Mouse (Mus musculus) adrenal gland, postnatal 14 days (tissue): Measurements from ENCODE around the gene Rabac1. TPM values are rescaled to one million over a fixed set of nuclear protein-coding genes. Genes with fewer than 3 reads are reported as not detected.

ENCODE experiments used
- DNase-seq: peaks from one replicate; pipeline ENCODE4 v3.0.0; 2021; ENCODE audit warnings: mixed read lengths
- microRNA-seq, 2 experiments: library from miRNA; unstranded; fragments of <30 nt; microRNA quantifications; one replicate each; pipeline ENCODE4 v1.2.0; 2021
- total RNA-seq: library from RNA; stranded (reverse); gene quantifications from 2 replicates; pipeline ENCODE4 v1.2.3, GENCODE M21; 2021

The Rabac1 gene
- total RNA-seq, 1 experiment from 2014 or later, result 212 TPM

DNA sequence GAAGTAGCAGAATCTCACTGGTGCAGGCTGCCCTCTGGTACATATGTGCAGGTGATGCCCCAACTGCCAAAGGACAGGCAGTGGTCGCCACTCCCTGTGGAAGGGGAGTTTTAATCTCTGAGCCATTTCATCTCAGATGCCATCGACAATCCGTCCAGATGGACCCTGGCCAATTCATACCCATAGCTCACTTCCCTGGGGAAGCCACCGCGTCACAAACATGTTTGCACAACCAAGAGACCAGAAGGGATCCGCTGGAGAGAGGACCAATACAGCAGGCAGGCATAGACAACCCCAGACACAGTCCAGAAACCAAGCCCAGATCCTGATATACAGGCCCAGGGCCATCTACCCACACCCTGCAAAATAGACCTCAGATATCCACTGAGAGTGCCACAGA, 42.1 kb downstream of the Rabac1 start:
- no peak for DNase-seq

Small RNA genes lying within 50 kb of the gene (microRNA-seq; reads per million reads assigned to microRNA genes)
- 1.9 to 3.8 reads per million in 2 experiments for gene Mir7046
- gene Mir7047, result 0.38 to 0.85 reads per million in 2 experiments

Other genes starting within 250 kb of the Rabac1 start
- gene Gm4763, start 245.8 kb downstream of the Rabac1 start, total RNA-seq, result not detected in 2 replicates
- gene Cd177, start 212.4 kb downstream of the Rabac1 start, total RNA-seq, result 0.49 and 0.63 TPM in 2 replicates
- 0.93 TPM in 1 of 2 replicates, not detected in the other for gene Ceacam10, start 195.5 kb downstream of the Rabac1 start, total RNA-seq
- 1.4 TPM in 1 of 2 replicates, not detected in the other for gene Gm9844, start 110.5 kb downstream of the Rabac1 start, total RNA-seq
- gene Lypd4, start 102.8 kb downstream of the Rabac1 start, total RNA-seq, result not detected in 2 replicates
- gene Dmrtc2, start 102.7 kb downstream of the Rabac1 start, total RNA-seq, result not detected in 2 replicates
- gene Rps19, start 88.4 kb downstream of the Rabac1 start, total RNA-seq, result 750 and 933 TPM in 2 replicates
- gene Cd79a, start 75.4 kb downstream of the Rabac1 start, total RNA-seq, result 6.0 and 35.0 TPM in 2 replicates
- 94.9 and 164 TPM in 2 replicates for gene Arhgef1, start 69.8 kb downstream of the Rabac1 start, total RNA-seq
- not detected in 2 replicates for gene Gm4881, start 28.3 kb downstream of the Rabac1 start, total RNA-seq
- 35.6 and 39.8 TPM in 2 replicates for gene Atp1a3, start 33.2 kb upstream of the Rabac1 start, total RNA-seq
- 18.6 and 21.3 TPM in 2 replicates for gene Grik5, start 99.6 kb upstream of the Rabac1 start, total RNA-seq
- 18.8 and 19.2 TPM in 2 replicates for gene Zfp574, start 99.8 kb upstream of the Rabac1 start, total RNA-seq
- gene Pou2f2, start 207.0 kb upstream of the Rabac1 start, total RNA-seq, result 0.96 and 5.1 TPM in 2 replicates
- gene Dedd2, start 247.9 kb upstream of the Rabac1 start, total RNA-seq, result 17.4 and 17.9 TPM in 2 replicates
- 9.0 and 11.6 TPM in 2 replicates for gene Zfp526, start 248.7 kb upstream of the Rabac1 start, total RNA-seq